In genomic region chr6:144911781-144912180, GRCm38 (mm10) we compare ENCODE assay signal across 24 mouse cellular contexts.
A peak's percentile ranks its signal among the peaks of the same experiment; 100 is the strongest.
DNase-seq lines count a peak whose midpoint lies in the region; ATAC-seq lines count a peak whose summit lies in the region.
"Had no signal": no experiment of that assay in that cellular context is flagged by ENCODE, and none has a peak within 500 bp of the region (broad histone marks: within the 10 kb centered on the region; RNA-seq: fewer than 3 reads in every experiment).

No protein-coding gene starts in this region.

- DNase-seq in left cerebral cortex, adult 11 months (ENCODE audit: low spot score), result peak; percentile 2
- DNase-seq in left cerebral cortex, postnatal 4 days, result no peak
- DNase-seq in frontal cortex, adult 2 months (ENCODE audit: extremely low spot score in 1 of 2, low spot score in 1 of 2), result peak; percentile 14 to 28
- DNase-seq in left cerebral cortex, postnatal 10 days (ENCODE audit: extremely low spot score in 1 of 2, low spot score in 2 of 2), result peak; percentile 33 to 74
- DNase-seq in right cerebral cortex, postnatal 14 days, result peak; percentile 27
- no peak for DNase-seq in kidney, postnatal 4 days
- no peak for DNase-seq in retina, postnatal 1 day
- DNase-seq: adrenal gland, postnatal 10 days; cerebellum, adult 11 months; cerebellum, adult 9-11 months; embryo, embryonic 11 days; gastrocnemius, postnatal 10 days; heart, postnatal 14 days; kidney, adult 18-20 months; kidney, postnatal 36 days; layer of hippocampus, adult 9-11 months; liver, embryonic 13.5 days; lung, adult 2 months; lung, postnatal 10 days; thymus, postnatal 25 days had no signal

- intact Hi-C loops in left cerebral cortex, postnatal 4 days (cut with DNase I), result no loop called here
- intact Hi-C loops in left cerebral cortex, postnatal 10 days (cut with DNase I), result no loop called here

- no peak for ATAC-seq in inflammation-experienced regulatory T-cells, adult 6 months
- ATAC-seq: forebrain, embryonic 16.5 days; midbrain, embryonic 13.5 days; Patski had no signal

Comparison
In these comparisons a context has a peak if more than half of its experiments do, and no peak if none do; other contexts are left out.
1. DNase-seq: peak in left cerebral cortex, adult 11 months (single experiment), frontal cortex, adult 2 months (2 of 2), left cerebral cortex, postnatal 10 days (2 of 2) and right cerebral cortex, postnatal 14 days (single experiment); none in left cerebral cortex, postnatal 4 days (single experiment), kidney, postnatal 4 days (0 of 2) and retina, postnatal 1 day (single experiment).